Mouse (Mus musculus) gastrocnemius, postnatal 10 days (tissue): Measurements from ENCODE around the gene Gm10273. TPM values are rescaled to one million over a fixed set of nuclear protein-coding genes. Genes with fewer than 3 reads are reported as not detected.

Experiments
- DNase-seq: peaks from one replicate; pipeline ENCODE4 v3.0.0; 2021; ENCODE audit warnings: mixed read lengths
- total RNA-seq, 2 experiments: library from RNA; stranded (reverse); gene quantifications; 2 replicates each; pipeline ENCODE4 v1.2.3; 2021

Gm10273 gene
- total RNA-seq, 2 experiments from 2014 or later = 112 to 119 TPM

- DNase-seq = no peak
Observed at GRCm38 (mm10) chr10:59402899-59403792, 7.7 kb downstream of the Gm10273 start, which contains the start of gene Pla2g12b. Gene Pla2g12b, plus strand, starts transcription at chr10:59403660.

- DNase-seq = no peak
Observed at GRCm38 (mm10) chr10:59403793-59404149, 8.3 kb downstream of the Gm10273 start.

GRCm38 (mm10) chr10:59408499-59408898, 13.1 kb downstream of the Gm10273 start:
- no peak for DNase-seq

GRCm38 (mm10) chr10:59410264-59410663, 14.8 kb downstream of the Gm10273 start:
- DNase-seq = no peak

GRCm38 (mm10) chr10:59413711-59414110, 18.3 kb downstream of the Gm10273 start:
- no peak for DNase-seq

- no peak for DNase-seq
Observed at GRCm38 (mm10) chr10:59416623-59417022, 21.2 kb downstream of the Gm10273 start.

- no peak for DNase-seq
Observed at GRCm38 (mm10) chr10:59419516-59419915, 24.1 kb downstream of the Gm10273 start.

- no peak for DNase-seq
Observed at GRCm38 (mm10) chr10:59424453-59424852, 29.0 kb downstream of the Gm10273 start.

- DNase-seq = peak; percentile 61
Observed at GRCm38 (mm10) chr10:59425369-59425768, 29.9 kb downstream of the Gm10273 start.

- no peak for DNase-seq
Observed at GRCm38 (mm10) chr10:59426371-59426770, 30.9 kb downstream of the Gm10273 start.

GRCm38 (mm10) chr10:59429448-59430135, 34.2 kb downstream of the Gm10273 start:
- no peak for DNase-seq

- DNase-seq = no peak
Observed at GRCm38 (mm10) chr10:59430701-59431218, 35.3 kb downstream of the Gm10273 start.

- no peak for DNase-seq
Observed at GRCm38 (mm10) chr10:59435746-59436145, 40.3 kb downstream of the Gm10273 start.

GRCm38 (mm10) chr10:59438651-59439050, 43.2 kb downstream of the Gm10273 start:
- DNase-seq = no peak

- DNase-seq = peak; percentile 72
Observed at GRCm38 (mm10) chr10:59439508-59439931, 44.1 kb downstream of the Gm10273 start.

GRCm38 (mm10) chr10:59440177-59440576, 44.7 kb downstream of the Gm10273 start:
- no peak for DNase-seq

- no peak for DNase-seq
Observed at GRCm38 (mm10) chr10:59441735-59442134, 46.3 kb downstream of the Gm10273 start, which contains the start of gene Oit3. Gene Oit3, minus strand, starts transcription at chr10:59441778.

- DNase-seq = no peak
Observed at GRCm38 (mm10) chr10:59443212-59443611, 47.8 kb downstream of the Gm10273 start.

- DNase-seq = no peak
Observed at GRCm38 (mm10) chr10:59444106-59444505, 48.7 kb downstream of the Gm10273 start.

GRCm38 (mm10) chr10:59444635-59445034, 49.2 kb downstream of the Gm10273 start:
- no peak for DNase-seq
